Mouse (Mus musculus): Measurements from ENCODE around the gene Pp2d1. TPM values are rescaled to one million over a fixed set of nuclear protein-coding genes. Genes with fewer than 3 reads are reported as not detected.

Pp2d1 gene
- total RNA-seq, 1 experiment, result 0.31 TPM

DNA sequence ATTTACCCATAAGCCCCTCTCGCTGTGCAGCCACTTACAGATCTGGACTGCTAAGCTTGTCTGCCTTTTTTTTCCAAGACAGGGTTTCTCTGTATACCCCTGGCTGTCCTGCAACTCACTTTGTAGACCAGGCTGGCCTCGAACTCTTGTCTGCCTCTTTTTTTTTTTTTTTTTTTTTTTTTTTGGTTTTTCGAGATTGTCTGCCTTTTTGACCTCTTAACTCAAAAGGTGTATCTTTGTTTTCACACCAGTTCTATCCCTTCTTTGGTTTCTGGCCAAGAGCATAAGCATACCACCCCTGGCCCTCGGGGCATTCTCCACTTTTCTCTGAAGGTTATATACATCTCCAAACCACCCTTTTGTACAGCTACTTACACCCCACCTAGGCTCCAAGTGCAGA, 25.6 kb upstream of the Pp2d1 start:
- no peak overlapping the region for H3K9ac ChIP-seq (ENCODE audit: insufficient read depth, low read depth, low read length, poor library complexity, severe bottlenecking)
- H3K4me1 ChIP-seq (ENCODE audit: control insufficient read depth in 2 of 2, insufficient read depth in 2 of 2, low read length in 2 of 2, poor library complexity in 1 of 2), result peaks cover 4 to 21% of the 10 kb centered on the region in 2 experiments; a peak in 3 of 4 replicates
- peak overlapping the region; percentile 99; the same call in 1 of the 2 replicates for H3K27ac ChIP-seq (ENCODE audit: insufficient read depth, low read depth, low read length, poor library complexity, severe bottlenecking)
- peak; percentile 90 for TF ChIP-seq ZNF384 (IDR thresholded peaks at IDR 0.05; ENCODE audit: low read depth, low read length)
- TF ChIP-seq HCFC1 (IDR thresholded peaks at IDR 0.05; ENCODE audit: borderline replicate concordance, insufficient read depth, low read length), result no peak
- H3K36me3 ChIP-seq (ENCODE audit: control insufficient read depth, insufficient read depth, low read length, poor library complexity, severe bottlenecking), result no peaks in the 10 kb centered on the region
- DNase-seq (ENCODE audit: low read depth, low spot score), result no peak
- in situ Hi-C loops (cut with MboI; ENCODE audit: low sequenced_read_pairs in 2 of 2, unreplicated experiment in 2 of 2), result no loop called here
- H3K9me3 ChIP-seq (ENCODE audit: control insufficient read depth, insufficient read depth, low read depth, low read length), result no peaks in the 10 kb centered on the region
- no peak overlapping the region for H3K4me3 ChIP-seq (ENCODE audit: insufficient read depth in 1 of 2, low read depth in 1 of 2, low read length in 2 of 2, poor library complexity in 1 of 2, severe bottlenecking in 1 of 2)

DNA sequence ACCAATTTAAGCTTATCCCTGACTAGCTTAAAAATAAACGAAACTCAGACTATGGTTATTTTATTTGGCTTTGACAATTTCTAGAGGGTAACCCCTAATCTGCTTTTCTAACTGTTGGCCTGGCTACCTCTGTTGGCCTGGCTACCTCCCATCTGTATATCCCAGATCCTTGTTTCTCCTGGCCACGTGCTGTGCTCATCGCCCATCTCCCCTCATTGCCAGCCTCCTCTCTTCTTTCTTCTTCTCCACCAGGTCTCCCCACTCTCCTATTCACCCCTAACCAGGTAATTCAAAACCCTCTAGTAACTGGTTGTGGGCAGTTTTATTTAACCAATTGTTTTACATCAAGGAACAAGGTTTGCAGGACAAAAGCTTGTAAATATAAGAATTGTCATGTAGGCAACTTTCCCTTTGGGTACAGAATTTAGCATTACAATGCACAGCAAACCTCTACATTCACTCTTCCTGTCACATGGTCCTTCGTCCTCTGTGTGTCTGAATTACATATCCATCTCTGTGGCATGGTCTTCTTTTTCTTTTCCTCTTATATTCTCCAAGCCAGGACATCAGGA, 22.3 kb upstream of the Pp2d1 start:
- Histone ChIP-seq H3K27ac (ENCODE audit: insufficient read depth, low read depth, low read length, poor library complexity, severe bottlenecking) (peak overlapping the region; percentile 93), H3K36me3 (ENCODE audit: control insufficient read depth, insufficient read depth, low read length, poor library complexity, severe bottlenecking) (no peaks in the 10 kb centered on the region), H3K4me3 (ENCODE audit: insufficient read depth in 1 of 2, low read depth in 1 of 2, low read length in 2 of 2, poor library complexity in 1 of 2, severe bottlenecking in 1 of 2) (no peak overlapping the region), H3K4me1 (ENCODE audit: control insufficient read depth in 2 of 2, insufficient read depth in 2 of 2, low read length in 2 of 2, poor library complexity in 1 of 2) (peaks cover 8 to 16% of the 10 kb centered on the region in 2 experiments), H3K9ac (ENCODE audit: insufficient read depth, low read depth, low read length, poor library complexity, severe bottlenecking) (peak overlapping the region; percentile 69; the same call in 1 of the 2 replicates), H3K9me3 (ENCODE audit: control insufficient read depth, insufficient read depth, low read depth, low read length) (no peaks in the 10 kb centered on the region)
- in situ Hi-C loops (cut with MboI; ENCODE audit: low sequenced_read_pairs in 2 of 2, unreplicated experiment in 2 of 2), result no loop called here
- TF ChIP-seq HCFC1 (IDR thresholded peaks at IDR 0.05; ENCODE audit: borderline replicate concordance, insufficient read depth, low read length), result no peak; the same call in 1 of the 2 replicates
- TF ChIP-seq ZC3H11A (IDR thresholded peaks at IDR 0.05; ENCODE audit: borderline replicate concordance, low read depth, low read length), result no peak
- TF ChIP-seq MAFK (IDR thresholded peaks at IDR 0.05; ENCODE audit: insufficient read depth, low read depth, low read length), result peak; percentile 85
- 0 out of 2 replicates have a peak, but pooled peaks have one; percentile 38 for TF ChIP-seq CHD2 (IDR thresholded peaks at IDR 0.05; ENCODE audit: low read depth, low read length)
- no peak for DNase-seq (ENCODE audit: low read depth, low spot score)

DNA sequence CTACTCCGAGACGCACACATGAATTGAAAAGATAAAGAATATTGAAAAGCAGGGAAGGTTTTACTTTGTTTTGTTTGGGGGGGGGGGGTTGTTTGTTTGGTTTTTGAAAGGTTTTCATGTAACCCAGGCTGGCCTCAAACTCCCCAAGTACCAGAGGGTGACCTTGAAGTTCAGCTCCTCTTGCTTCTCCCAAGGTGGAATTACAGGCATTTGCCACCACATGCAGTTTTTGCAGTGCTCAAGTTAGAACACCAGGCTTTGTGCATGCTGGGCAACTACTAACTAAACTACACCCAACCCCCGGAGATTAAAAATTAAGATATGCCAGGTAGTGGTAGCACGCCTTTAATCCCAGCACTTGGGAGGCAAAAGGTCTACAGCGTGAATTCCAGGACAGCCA, 20.4 kb upstream of the Pp2d1 start:
- TF ChIP-seq CHD2 (IDR thresholded peaks at IDR 0.05; ENCODE audit: low read depth, low read length), result no peak
- TF ChIP-seq HCFC1 (IDR thresholded peaks at IDR 0.05; ENCODE audit: borderline replicate concordance, insufficient read depth, low read length), result no peak
- TF ChIP-seq ZC3H11A (IDR thresholded peaks at IDR 0.05; ENCODE audit: borderline replicate concordance, low read depth, low read length), result no peak
- TF ChIP-seq MAFK (IDR thresholded peaks at IDR 0.05; ENCODE audit: insufficient read depth, low read depth, low read length), result no peak
- no peak for TF ChIP-seq ZNF384 (IDR thresholded peaks at IDR 0.05; ENCODE audit: low read depth, low read length)
- Histone ChIP-seq H3K9me3 (ENCODE audit: control insufficient read depth, insufficient read depth, low read depth, low read length) (no peaks in the 10 kb centered on the region), H3K36me3 (ENCODE audit: control insufficient read depth, insufficient read depth, low read length, poor library complexity, severe bottlenecking) (no peaks in the 10 kb centered on the region), H3K4me1 (ENCODE audit: control insufficient read depth in 2 of 2, insufficient read depth in 2 of 2, low read length in 2 of 2, poor library complexity in 1 of 2) (peaks cover 12% of the 10 kb centered on the region in 2 experiments), H3K27ac (ENCODE audit: insufficient read depth, low read depth, low read length, poor library complexity, severe bottlenecking) (peak overlapping the region; percentile 93; the same call in 1 of the 2 replicates), H3K9ac (ENCODE audit: insufficient read depth, low read depth, low read length, poor library complexity, severe bottlenecking) (peak overlapping the region; percentile 72; the same call in 1 of the 2 replicates), H3K4me3 (ENCODE audit: insufficient read depth in 1 of 2, low read depth in 1 of 2, low read length in 2 of 2, poor library complexity in 1 of 2, severe bottlenecking in 1 of 2) (peak overlapping the region in 1 of 2 experiments; percentile 64; a peak in 2 of 4 replicates)
- in situ Hi-C loops (cut with MboI; ENCODE audit: low sequenced_read_pairs in 2 of 2, unreplicated experiment in 2 of 2), result no loop called here
- DNase-seq (ENCODE audit: low read depth, low spot score), result no peak

DNA sequence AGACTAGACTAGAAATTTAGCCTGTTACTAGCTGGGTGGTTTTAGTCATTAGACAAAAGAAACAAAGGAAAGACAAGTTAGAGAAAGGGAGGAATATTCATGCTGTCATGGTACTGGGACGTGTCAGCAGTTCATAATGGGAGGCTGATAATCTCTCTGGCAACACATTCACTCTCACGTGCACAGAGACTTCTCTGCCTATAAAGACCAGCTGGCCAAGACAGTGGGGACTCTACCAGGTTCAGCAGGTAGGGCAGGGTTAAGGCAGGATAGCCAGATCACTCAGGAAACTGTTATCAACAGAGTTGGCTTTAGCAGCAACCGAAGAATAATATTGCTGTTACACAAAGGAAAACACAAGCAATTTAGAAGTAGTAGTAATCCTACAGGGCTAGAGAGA, 18.2 kb upstream of the Pp2d1 start:
- H3K27ac ChIP-seq (ENCODE audit: insufficient read depth, low read depth, low read length, poor library complexity, severe bottlenecking), result peak overlapping the region; percentile 67; the same call in 1 of the 2 replicates
- 0 out of 4 replicates have a peak overlapping the region, but pooled peaks of 1 of the 2 experiments have one; percentile 0 for H3K4me3 ChIP-seq (ENCODE audit: insufficient read depth in 1 of 2, low read depth in 1 of 2, low read length in 2 of 2, poor library complexity in 1 of 2, severe bottlenecking in 1 of 2)
- H3K9me3 ChIP-seq (ENCODE audit: control insufficient read depth, insufficient read depth, low read depth, low read length), result no peaks in the 10 kb centered on the region
- TF ChIP-seq CHD2 (IDR thresholded peaks at IDR 0.05; ENCODE audit: low read depth, low read length) (no peak), ZNF384 (IDR thresholded peaks at IDR 0.05; ENCODE audit: low read depth, low read length) (no peak), MAFK (IDR thresholded peaks at IDR 0.05; ENCODE audit: insufficient read depth, low read depth, low read length) (no peak), ZC3H11A (IDR thresholded peaks at IDR 0.05; ENCODE audit: borderline replicate concordance, low read depth, low read length) (no peak), HCFC1 (IDR thresholded peaks at IDR 0.05; ENCODE audit: borderline replicate concordance, insufficient read depth, low read length) (no peak)
- H3K9ac ChIP-seq (ENCODE audit: insufficient read depth, low read depth, low read length, poor library complexity, severe bottlenecking), result peak overlapping the region; percentile 20; the same call in 1 of the 2 replicates
- DNase-seq (ENCODE audit: low read depth, low spot score), result no peak
- in situ Hi-C loops (cut with MboI; ENCODE audit: low sequenced_read_pairs in 2 of 2, unreplicated experiment in 2 of 2), result no loop called here
- no peaks in the 10 kb centered on the region for H3K36me3 ChIP-seq (ENCODE audit: control insufficient read depth, insufficient read depth, low read length, poor library complexity, severe bottlenecking)
- peaks cover 10 to 11% of the 10 kb centered on the region in 2 experiments for H3K4me1 ChIP-seq (ENCODE audit: control insufficient read depth in 2 of 2, insufficient read depth in 2 of 2, low read length in 2 of 2, poor library complexity in 1 of 2)

Measured in ES-E14 (cell line).